Mouse (Mus musculus) fibroblast of lung, adult 2 months (primary cell): ENCODE data around the gene Ppm1n.

Experiments used
- DNase-seq: peaks from one replicate; pipeline ENCODE4 v3.0.0-alpha.2; 2011; ENCODE audit warnings: low read depth

Ppm1n gene

GRCm38 (mm10) chr7:19247511-19247910 is 32.4 kb downstream of the Ppm1n start:
- no peak for DNase-seq

DNA sequence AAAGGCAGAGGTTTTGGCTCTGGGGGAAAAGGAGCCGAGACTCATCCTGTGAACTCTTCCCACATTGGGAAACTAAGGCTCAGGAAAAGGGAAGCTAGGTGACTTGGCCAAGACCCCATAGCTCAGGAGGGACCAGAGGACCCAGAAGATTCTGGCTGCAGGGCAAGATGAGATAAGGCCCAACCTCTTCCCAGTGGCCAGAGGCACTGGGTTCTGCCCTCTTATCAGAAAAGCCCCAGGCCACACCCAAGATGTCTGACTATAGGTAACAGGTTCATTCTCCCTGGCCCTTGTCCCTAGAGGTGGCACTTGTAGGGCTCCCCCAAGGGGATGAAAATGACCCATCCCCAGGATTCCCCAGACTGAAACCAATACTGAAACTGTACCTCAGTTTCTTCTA is 33.0 kb downstream of the Ppm1n start:
- no peak for DNase-seq

DNA sequence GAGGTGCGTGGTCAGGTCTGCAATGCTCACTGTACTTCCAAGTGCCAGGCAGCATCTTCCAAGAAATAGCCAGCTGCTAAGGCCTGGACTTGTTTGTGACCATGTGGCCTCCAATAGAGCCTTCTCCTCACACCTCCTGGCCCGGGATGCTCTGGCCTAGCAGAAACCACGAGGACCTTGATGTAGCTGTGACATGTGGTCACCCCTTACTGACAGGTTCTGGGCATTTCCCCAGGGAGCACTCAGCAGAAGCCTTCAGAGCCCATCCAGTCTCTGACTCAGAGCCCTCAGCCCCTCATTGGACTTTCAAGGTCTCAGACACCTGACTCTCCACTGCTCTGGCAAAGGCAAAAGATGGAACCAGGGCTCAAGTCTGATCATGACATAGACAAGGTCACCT is 34.8 kb downstream of the Ppm1n start:
- DNase-seq: no peak

- DNase-seq: no peak
Observed at GRCm38 (mm10) chr7:19243858-19244257, 36.0 kb downstream of the Ppm1n start.

GRCm38 (mm10) chr7:19242005-19242404 is 37.9 kb downstream of the Ppm1n start:
- no peak for DNase-seq

GRCm38 (mm10) chr7:19240905-19241463 is 38.9 kb downstream of the Ppm1n start:
- DNase-seq: no peak

GRCm38 (mm10) chr7:19239986-19240385 is 39.9 kb downstream of the Ppm1n start:
- no peak for DNase-seq

- peak; percentile 57 for DNase-seq
Observed at GRCm38 (mm10) chr7:19239423-19239822, 40.4 kb downstream of the Ppm1n start.

GRCm38 (mm10) chr7:19238344-19238743 is 41.5 kb downstream of the Ppm1n start:
- no peak for DNase-seq

GRCm38 (mm10) chr7:19236411-19236810 is 43.5 kb downstream of the Ppm1n start:
- no peak for DNase-seq

DNA sequence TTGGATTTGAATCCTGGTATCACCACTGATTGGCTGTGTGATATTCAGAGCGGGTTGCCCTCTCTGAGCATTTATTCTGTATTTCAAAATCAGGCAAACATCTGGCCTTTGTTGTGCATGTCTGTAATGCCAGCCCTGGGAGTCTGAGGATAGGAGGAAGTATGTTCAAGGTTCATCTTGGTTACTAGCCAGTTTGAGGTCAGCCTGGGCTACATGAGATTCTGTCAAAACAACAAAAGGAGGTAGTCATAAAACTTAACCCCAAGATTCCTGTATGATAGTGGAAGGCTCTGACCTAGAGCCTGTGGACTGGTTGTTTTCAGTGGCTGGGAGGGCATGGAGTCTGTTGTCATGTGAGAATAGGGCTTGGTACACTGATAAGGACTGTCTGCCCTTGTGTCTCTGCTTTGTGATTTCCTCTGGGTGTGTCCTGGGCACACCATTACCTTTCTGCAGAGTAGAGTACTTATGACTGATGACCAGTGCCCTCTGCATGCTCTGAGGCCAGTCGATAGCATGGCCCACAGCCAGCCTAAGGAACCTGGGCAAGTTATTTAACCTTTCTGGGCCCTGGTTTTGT is 44.7 kb downstream of the Ppm1n start:
- DNase-seq: no peak

- no peak for DNase-seq
Observed at GRCm38 (mm10) chr7:19234652-19235051, 45.2 kb downstream of the Ppm1n start.

GRCm38 (mm10) chr7:19231849-19232248 is 48.0 kb downstream of the Ppm1n start:
- DNase-seq: no peak

- no peak for DNase-seq
Observed at GRCm38 (mm10) chr7:19230899-19231298, 49.0 kb downstream of the Ppm1n start.

- no peak for DNase-seq
Observed at GRCm38 (mm10) chr7:19230041-19230580, 49.8 kb downstream of the Ppm1n start.

- DNase-seq: no peak
Observed at GRCm38 (mm10) chr7:19229404-19229803, 50.5 kb downstream of the Ppm1n start.

- DNase-seq: no peak
Observed at GRCm38 (mm10) chr7:19228793-19229148, 51.1 kb downstream of the Ppm1n start.

DNA sequence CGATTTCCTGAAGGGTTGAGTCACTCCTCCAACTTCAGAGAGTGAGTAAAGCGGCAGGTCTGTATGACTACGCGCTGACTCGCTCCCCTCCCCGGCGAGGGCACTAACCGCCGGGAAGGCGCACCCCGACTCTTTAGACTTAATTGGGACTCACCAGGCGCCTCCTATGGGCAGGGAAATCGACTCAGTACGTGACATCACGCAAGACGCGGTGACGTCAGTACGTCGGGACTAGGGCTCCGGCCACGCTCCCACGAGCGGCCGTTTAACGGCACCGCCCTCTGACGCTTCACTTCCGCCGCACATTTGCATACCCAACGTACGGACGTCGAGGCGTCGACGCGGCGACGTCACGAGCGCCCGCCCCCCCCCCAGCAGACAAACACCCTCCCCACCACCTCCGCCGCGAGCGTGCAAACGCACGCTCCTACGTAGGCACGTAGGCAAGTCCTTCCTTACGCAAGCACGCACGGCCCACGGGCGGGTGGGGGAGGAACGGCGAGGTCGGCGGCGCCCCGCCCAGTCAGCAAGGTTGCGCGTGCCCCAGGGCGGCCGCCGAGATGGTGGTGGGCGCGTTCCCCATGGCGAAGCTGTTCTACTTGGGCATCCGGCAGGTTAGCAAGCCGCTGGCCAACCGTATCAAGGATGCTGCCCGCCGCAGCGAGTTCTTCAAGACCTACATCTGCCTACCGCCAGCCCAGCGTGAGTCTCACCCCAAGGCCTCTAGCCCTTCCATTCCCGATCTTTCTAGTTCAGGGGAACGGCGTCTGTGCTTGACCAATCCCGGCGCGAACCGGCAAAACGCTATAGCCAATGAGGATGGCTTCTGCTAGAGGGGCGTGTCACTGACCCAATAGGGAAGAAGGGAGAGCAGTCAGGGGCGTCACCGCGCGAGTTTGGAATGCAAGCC is 51.7 kb downstream of the Ppm1n start, which contains the start of gene Opa3:
Gene Opa3, plus strand, starts transcription at position 452 of the 910 bp plus-strand sequence.
- DNase-seq: peak; percentile 99

DNA sequence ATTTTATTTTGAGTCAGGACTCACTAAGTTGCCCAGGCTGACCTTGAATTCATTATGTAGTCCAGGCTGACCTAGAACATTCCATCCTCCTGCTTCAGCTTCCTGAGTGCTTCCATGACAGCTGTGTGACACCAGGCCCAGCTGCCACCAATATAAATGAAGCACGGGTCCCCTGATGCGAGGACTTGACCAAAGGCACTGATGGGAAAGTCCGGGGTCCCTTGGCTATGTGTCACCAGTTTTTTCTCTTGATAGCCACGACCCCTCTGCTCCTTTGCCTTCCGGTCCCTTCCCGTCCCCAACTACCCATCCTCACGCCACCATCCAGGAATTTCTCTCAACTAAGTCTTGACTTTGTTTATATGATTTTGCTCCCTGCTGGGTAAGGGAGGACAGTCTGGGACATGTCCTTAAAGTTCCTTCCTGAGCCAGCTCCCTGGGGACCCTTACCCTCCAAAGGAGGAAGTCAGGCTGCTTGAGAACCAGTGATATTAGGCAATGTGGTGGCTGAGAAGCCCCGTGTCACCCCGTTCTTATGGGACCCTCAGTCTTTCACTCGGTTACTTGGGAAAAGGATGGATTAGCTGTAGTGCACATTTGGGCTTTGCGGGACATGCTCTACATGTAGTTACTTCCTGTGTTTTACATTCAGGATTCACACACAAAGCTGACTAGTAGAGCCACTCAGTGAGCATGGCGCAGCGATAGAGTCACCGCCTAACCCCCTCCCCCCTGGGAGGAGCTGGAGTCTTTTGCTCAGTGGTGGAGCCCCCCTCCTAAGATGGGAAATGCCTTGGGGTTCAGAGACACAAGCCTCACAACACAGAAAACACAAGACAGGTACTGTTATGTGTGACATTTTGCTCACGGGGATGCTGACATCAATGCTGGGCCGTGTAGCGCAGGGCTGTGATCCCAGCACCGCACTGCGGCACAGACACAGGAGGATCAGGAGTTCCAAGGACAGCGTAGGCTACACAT is 52.8 kb downstream of the Ppm1n start:
- peak; percentile 34 for DNase-seq
